Mouse (Mus musculus) myocyte (in vitro differentiated cells): ENCODE data around the gene Hpcal1. TPM values are rescaled to one million over a fixed set of nuclear protein-coding genes. Genes with fewer than 3 reads are reported as not detected.

Experiments
- H3K27me3 ChIP-seq: one replicate; pipeline ENCODE4 v1.6.1; 2011; ENCODE audit not compliant: control insufficient read depth, insufficient read depth, insufficient read length
- H3K36me3 ChIP-seq: one replicate; pipeline ENCODE4 v1.6.1; 2011; ENCODE audit not compliant: control insufficient read depth, insufficient read depth
- H3K4me2 ChIP-seq: one replicate; pipeline ENCODE4 v1.6.1; 2011; ENCODE audit warnings: low read depth, control low read depth
- H3K4me3 ChIP-seq: one replicate; pipeline ENCODE4 v1.5.1; 2011; ENCODE audit warnings: mild to moderate bottlenecking, control low read depth, moderate library complexity
- H3K79me2 ChIP-seq: one replicate; pipeline ENCODE4 v1.6.1; 2011; ENCODE audit not compliant: control insufficient read depth, insufficient read depth
- H3ac ChIP-seq: one replicate; pipeline ENCODE4 v1.6.1; 2011; ENCODE audit not compliant: control insufficient read depth, insufficient read length
- CEBPB ChIP-seq: IDR thresholded peaks from 2 replicates; pipeline ENCODE4 v1.6.1; 2011; ENCODE audit warnings: mild to moderate bottlenecking, moderate library complexity; ENCODE audit not compliant: poor library complexity, insufficient read depth, severe bottlenecking
- E2F4 ChIP-seq: IDR thresholded peaks from one replicate; pipeline ENCODE4 v1.6.1; 2011; ENCODE audit warnings: mild to moderate bottlenecking, control low read depth, moderate library complexity; ENCODE audit not compliant: insufficient read depth
- MAX ChIP-seq: IDR thresholded peaks from one replicate; pipeline ENCODE4 v1.6.1; 2011; ENCODE audit warnings: low read depth, mild to moderate bottlenecking, control low read depth
- MYOD1 ChIP-seq, 3 experiments: IDR thresholded peaks; one replicate each; pipeline ENCODE4 v1.6.1; 2011; ENCODE audit warnings: control low read depth in 2 of 3, low read depth in 2 of 3, mild to moderate bottlenecking in 2 of 3, moderate library complexity in 1 of 3; ENCODE audit not compliant: insufficient read length in 2 of 3, control insufficient read depth in 1 of 3
- MYOG ChIP-seq, 3 experiments: IDR thresholded peaks; one replicate each; pipeline ENCODE4 v1.6.1; 2011; ENCODE audit warnings: control low read depth in 2 of 3, low read depth in 2 of 3, mild to moderate bottlenecking in 2 of 3; ENCODE audit not compliant: insufficient read length in 2 of 3, control insufficient read depth in 1 of 3, insufficient read depth in 1 of 3
- POLR2A ChIP-seq: IDR thresholded peaks from one replicate; pipeline ENCODE4 v1.6.1; 2011; ENCODE audit warnings: low read depth, mild to moderate bottlenecking, control low read depth, moderate library complexity; ENCODE audit not compliant: insufficient read length
- POLR2AphosphoS2 ChIP-seq: IDR thresholded peaks from one replicate; pipeline ENCODE4 v1.6.1; 2011; ENCODE audit warnings: low read depth, control low read depth; ENCODE audit not compliant: insufficient read length
- REST ChIP-seq: IDR thresholded peaks from one replicate; pipeline ENCODE4 v1.6.1; 2011; ENCODE audit warnings: mild to moderate bottlenecking, control low read depth, moderate library complexity; ENCODE audit not compliant: insufficient read depth, insufficient read length
- SRF ChIP-seq: IDR thresholded peaks from one replicate; pipeline ENCODE4 v1.6.1; 2011; ENCODE audit warnings: low read depth; ENCODE audit not compliant: control insufficient read depth, insufficient read length
- TCF12 ChIP-seq: IDR thresholded peaks from one replicate; pipeline ENCODE4 v1.6.1; 2011; ENCODE audit warnings: mild to moderate bottlenecking, control low read depth; ENCODE audit not compliant: poor library complexity, insufficient read depth, severe bottlenecking
- TCF3 ChIP-seq: IDR thresholded peaks from one replicate; pipeline ENCODE4 v1.6.1; 2011; ENCODE audit warnings: low read depth, control low read depth; ENCODE audit not compliant: insufficient read length
- USF1 ChIP-seq: IDR thresholded peaks from one replicate; pipeline ENCODE4 v1.6.1; 2011; ENCODE audit warnings: low read depth, mild to moderate bottlenecking, control low read depth, moderate library complexity
- polyA plus RNA-seq: library from polyadenylated mRNA; unstranded; fragments of >200 nt; fragmentation: generic; extraction: Trizol; gene quantifications from one replicate; pipeline ENCODE4 v1.2.1, GENCODE M21; 2012; ENCODE audit warnings: missing spikeins

Gene Hpcal1
- polyA plus RNA-seq, 1 experiment: 89.4 TPM

DNA sequence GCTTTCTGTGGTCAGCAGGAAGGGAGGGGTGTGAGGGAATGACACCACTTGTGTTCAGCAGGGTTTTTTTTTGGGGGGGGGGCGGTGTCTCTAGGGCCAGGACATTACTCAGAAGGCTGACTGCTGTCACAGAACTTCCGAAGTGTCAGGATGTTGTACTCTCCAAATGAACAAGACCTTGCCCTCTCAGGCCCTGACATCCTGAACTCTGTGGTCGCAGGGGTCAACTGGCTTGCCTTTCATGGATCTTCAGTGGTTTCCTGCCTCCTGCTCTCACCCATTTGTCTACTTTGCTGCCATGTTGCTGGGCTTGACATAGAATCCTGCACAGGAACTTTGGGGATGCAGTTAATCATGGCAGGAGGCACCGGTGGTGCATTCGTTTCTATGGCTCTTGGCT lies 32.1 kb upstream of the Hpcal1 start:
- Histone ChIP-seq H3K79me2 (no peaks in the 10 kb centered on the region), H3K4me2 (no peak overlapping the region), H3K36me3 (no peaks in the 10 kb centered on the region), H3ac (no peak overlapping the region), H3K27me3 (no peaks in the 10 kb centered on the region), H3K4me3 (no peak overlapping the region)
- TF ChIP-seq TCF12 (no peak), CEBPB (no peak), TCF3 (no peak)

DNA sequence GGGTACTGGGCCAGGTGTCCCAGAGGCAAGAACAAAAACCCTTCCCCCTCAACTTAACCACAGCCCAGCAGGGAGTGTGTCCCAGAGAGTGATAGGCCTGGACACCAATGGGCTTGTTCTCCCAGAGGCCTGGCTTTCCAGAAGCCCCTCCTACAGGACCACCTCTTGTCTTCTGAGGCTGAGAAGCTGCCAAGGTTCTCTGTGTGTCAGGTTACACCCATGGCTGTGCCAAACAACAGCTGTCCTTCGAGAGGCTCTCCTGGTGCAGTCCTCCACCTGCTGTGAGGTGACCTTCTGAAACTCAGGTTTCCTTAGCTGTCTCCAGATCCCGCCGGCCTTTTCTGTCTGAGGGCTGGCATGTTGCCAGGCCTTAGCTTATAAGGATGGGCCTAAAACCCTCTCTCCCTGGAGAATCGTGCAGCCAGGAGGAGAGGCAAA lies 29.2 kb upstream of the Hpcal1 start:
- H3K4me2 ChIP-seq: no peak overlapping the region

DNA sequence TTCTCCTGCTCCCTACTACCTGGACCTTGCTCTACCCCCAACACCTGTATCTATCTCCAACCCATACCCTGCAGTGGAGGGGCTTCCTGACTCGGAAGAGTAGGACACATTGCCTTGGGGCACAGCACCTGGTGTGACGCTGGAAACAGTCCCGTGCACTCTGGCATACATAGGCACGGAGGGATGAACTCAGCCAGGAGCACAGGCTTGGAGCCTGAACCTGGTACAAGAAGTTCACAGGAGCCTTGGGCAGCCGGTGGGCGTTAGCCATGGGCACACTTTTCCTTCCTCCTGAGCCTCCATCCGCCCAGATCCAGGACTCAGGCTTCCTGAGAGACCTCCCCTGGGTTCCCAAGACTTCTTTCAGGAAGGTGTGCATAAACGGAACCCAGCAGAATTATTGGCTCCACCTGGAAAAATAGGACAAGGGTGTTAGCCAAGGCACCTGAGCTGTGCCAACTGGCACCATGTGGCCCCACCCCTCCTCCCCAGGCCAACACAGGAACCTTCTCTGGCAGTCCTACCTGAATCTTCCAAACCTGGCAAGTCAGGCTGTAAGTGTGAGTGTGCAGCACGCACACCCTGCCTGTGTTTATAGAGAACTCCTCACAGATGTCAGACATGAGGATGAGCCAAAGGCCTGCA lies 26.5 kb upstream of the Hpcal1 start:
- no peaks in the 10 kb centered on the region for H3K36me3 ChIP-seq
- TF ChIP-seq POLR2A: no peak
- no peak for TF ChIP-seq TCF3
- TF ChIP-seq MYOD1 (IDR thresholded peaks at IDR 0.05; ENCODE audit: control insufficient read depth in 1 of 3, insufficient read length in 2 of 3, low read depth in 2 of 3): no peak
- TF ChIP-seq E2F4: no peak
- no peak for TF ChIP-seq USF1
- no peak for TF ChIP-seq MAX
- no peak for TF ChIP-seq TCF12
- no peak for TF ChIP-seq SRF
- no peak for TF ChIP-seq CEBPB
- no peak for TF ChIP-seq MYOG (IDR thresholded peaks at IDR 0.05; ENCODE audit: control insufficient read depth in 1 of 3, insufficient read depth in 1 of 3, insufficient read length in 2 of 3, low read depth in 2 of 3)
- TF ChIP-seq REST: no peak
- H3K79me2 ChIP-seq: no peaks in the 10 kb centered on the region

More for the DNA sequence above, 29.2 kb upstream of the Hpcal1 start:
- no peaks in the 10 kb centered on the region for H3K79me2 ChIP-seq
- TF ChIP-seq REST (no peak), TCF12 (no peak), SRF (no peak), MAX (no peak), TCF3 (no peak), CEBPB (no peak), MYOD1 (IDR thresholded peaks at IDR 0.05; ENCODE audit: control insufficient read depth in 1 of 3, insufficient read length in 2 of 3, low read depth in 2 of 3) (no peak), USF1 (no peak), E2F4 (no peak), MYOG (IDR thresholded peaks at IDR 0.05; ENCODE audit: control insufficient read depth in 1 of 3, insufficient read depth in 1 of 3, insufficient read length in 2 of 3, low read depth in 2 of 3) (no peak), POLR2AphosphoS2 (no peak), POLR2A (no peak)
- H3K36me3 ChIP-seq: no peaks in the 10 kb centered on the region
- H3ac ChIP-seq: no peak overlapping the region
- no peaks in the 10 kb centered on the region for H3K27me3 ChIP-seq
- H3K4me3 ChIP-seq: no peak overlapping the region

DNA sequence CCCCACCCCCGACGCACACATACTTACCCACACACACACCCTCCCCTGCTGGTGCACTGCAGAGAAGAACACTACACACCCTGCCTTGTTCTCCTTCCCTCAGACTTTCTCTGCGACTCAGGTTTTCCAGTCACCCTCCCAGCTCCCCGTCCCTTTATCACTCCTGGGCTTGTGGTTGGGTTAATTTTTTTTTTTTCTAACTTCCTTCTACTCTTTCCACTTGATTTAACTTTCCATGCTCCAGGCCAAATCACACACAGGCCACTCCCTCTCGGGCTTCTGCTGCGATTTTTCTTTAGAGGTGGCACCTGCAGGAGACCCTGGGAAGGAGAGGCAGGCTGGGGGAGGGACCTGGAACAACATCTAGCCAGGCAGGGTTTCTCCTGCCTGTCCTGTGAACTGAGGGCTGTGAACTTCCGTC lies 24.7 kb upstream of the Hpcal1 start:
- Histone ChIP-seq H3K4me2 (no peak overlapping the region), H3K79me2 (no peaks in the 10 kb centered on the region), H3K4me3 (no peak overlapping the region), H3K36me3 (no peaks in the 10 kb centered on the region), H3ac (no peak overlapping the region), H3K27me3 (no peaks in the 10 kb centered on the region)
- TF ChIP-seq MAX (no peak), USF1 (no peak), POLR2A (no peak), REST (no peak), TCF3 (no peak), TCF12 (no peak), SRF (no peak), POLR2AphosphoS2 (no peak), CEBPB (no peak), MYOD1 (IDR thresholded peaks at IDR 0.05; ENCODE audit: control insufficient read depth in 1 of 3, insufficient read length in 2 of 3, low read depth in 2 of 3) (no peak), MYOG (IDR thresholded peaks at IDR 0.05; ENCODE audit: control insufficient read depth in 1 of 3, insufficient read depth in 1 of 3, insufficient read length in 2 of 3, low read depth in 2 of 3) (no peak), E2F4 (no peak)

More for the DNA sequence above, 26.5 kb upstream of the Hpcal1 start:
- Histone ChIP-seq H3K27me3 (no peaks in the 10 kb centered on the region), H3K4me3 (no peak overlapping the region), H3ac (no peak overlapping the region), H3K4me2 (no peak overlapping the region)
